Mouse (Mus musculus): ENCODE results near the gene Dnah5. TPM values are rescaled to one million over a fixed set of nuclear protein-coding genes. Genes with fewer than 3 reads are reported as not detected.
"Not testable (repeated sequence)": the region's sequence is repeated elsewhere in the genome, so short reads cannot be mapped to it uniquely, and the experiment has no call there.

The Dnah5 gene
- total RNA-seq, 1 experiment, result 0.09 TPM

DNA sequence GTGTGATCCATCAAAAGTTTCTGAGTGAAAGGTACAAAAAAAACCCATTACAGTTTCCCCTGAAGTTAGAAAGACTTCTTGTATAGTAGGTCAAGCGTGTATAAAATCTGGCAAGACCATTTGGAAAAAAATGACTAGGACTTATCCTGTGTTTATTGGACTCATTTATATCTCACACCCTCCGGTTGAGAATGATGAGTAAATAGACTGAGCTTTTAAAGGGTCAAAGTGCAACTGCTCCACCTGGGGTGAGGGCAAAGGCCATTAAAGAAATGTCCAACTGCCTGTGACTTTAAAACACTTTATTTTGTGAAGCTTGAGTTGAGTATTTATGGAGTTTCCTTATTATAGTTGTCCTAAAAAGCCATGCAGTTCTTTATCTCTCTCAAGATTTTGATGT lies 168.0 kb downstream of the Dnah5 start:
- H3K27ac ChIP-seq (ENCODE audit: insufficient read depth, low read depth, low read length, poor library complexity, severe bottlenecking), result no peak overlapping the region
- no peak for DNase-seq (ENCODE audit: low read depth, low spot score)
- in situ Hi-C loops (cut with MboI; ENCODE audit: low sequenced_read_pairs in 2 of 2, unreplicated experiment in 2 of 2), result no loop called here
- H3K36me3 ChIP-seq (ENCODE audit: control insufficient read depth, insufficient read depth, low read length, poor library complexity, severe bottlenecking), result no peaks in the 10 kb centered on the region
- TF ChIP-seq ZC3H11A (IDR thresholded peaks at IDR 0.05; ENCODE audit: borderline replicate concordance, low read depth, low read length), result no peak
- no peak for TF ChIP-seq HCFC1 (IDR thresholded peaks at IDR 0.05; ENCODE audit: borderline replicate concordance, insufficient read depth, low read length)
- no peak for TF ChIP-seq CHD2 (IDR thresholded peaks at IDR 0.05; ENCODE audit: low read depth, low read length)
- TF ChIP-seq ZNF384 (IDR thresholded peaks at IDR 0.05; ENCODE audit: low read depth, low read length), result no peak
- no peak for TF ChIP-seq MAFK (IDR thresholded peaks at IDR 0.05; ENCODE audit: insufficient read depth, low read depth, low read length)
- H3K4me1 ChIP-seq (ENCODE audit: control insufficient read depth in 2 of 2, insufficient read depth in 2 of 2, low read length in 2 of 2, poor library complexity in 1 of 2), result no peaks in the 10 kb centered on the region
- H3K4me3 ChIP-seq (ENCODE audit: insufficient read depth in 1 of 2, low read depth in 1 of 2, low read length in 2 of 2, poor library complexity in 1 of 2, severe bottlenecking in 1 of 2), result no peak overlapping the region
- H3K9me3 ChIP-seq (ENCODE audit: control insufficient read depth, insufficient read depth, low read depth, low read length), result no peaks in the 10 kb centered on the region
- no peak overlapping the region for H3K9ac ChIP-seq (ENCODE audit: insufficient read depth, low read depth, low read length, poor library complexity, severe bottlenecking)

DNA sequence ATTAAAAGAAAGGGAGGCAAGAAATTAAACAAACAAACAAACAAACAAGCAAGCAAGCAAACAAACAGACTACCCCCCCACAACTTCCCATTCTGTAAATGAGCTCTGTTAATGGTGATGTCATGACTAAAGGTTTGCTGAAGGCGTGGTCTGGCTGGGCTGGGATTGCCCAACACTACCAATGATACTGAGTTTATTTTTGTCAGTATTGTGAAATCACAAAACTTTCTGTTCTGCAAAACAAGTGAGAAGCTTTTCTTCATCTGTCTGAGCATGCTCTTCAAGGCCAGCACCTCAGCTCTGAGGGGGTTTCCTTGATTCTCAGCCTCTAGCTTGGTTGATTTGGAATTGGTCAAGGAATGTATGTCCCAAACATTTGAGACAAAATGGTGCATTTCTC lies 170.8 kb downstream of the Dnah5 start:
- Histone ChIP-seq H3K36me3 (ENCODE audit: control insufficient read depth, insufficient read depth, low read length, poor library complexity, severe bottlenecking) (no peaks in the 10 kb centered on the region), H3K9me3 (ENCODE audit: control insufficient read depth, insufficient read depth, low read depth, low read length) (no peaks in the 10 kb centered on the region), H3K9ac (ENCODE audit: insufficient read depth, low read depth, low read length, poor library complexity, severe bottlenecking) (no peak overlapping the region), H3K4me1 (ENCODE audit: control insufficient read depth in 2 of 2, insufficient read depth in 2 of 2, low read length in 2 of 2, poor library complexity in 1 of 2) (no peaks in the 10 kb centered on the region), H3K4me3 (ENCODE audit: insufficient read depth in 1 of 2, low read depth in 1 of 2, low read length in 2 of 2, poor library complexity in 1 of 2, severe bottlenecking in 1 of 2) (no peak overlapping the region), H3K27ac (ENCODE audit: insufficient read depth, low read depth, low read length, poor library complexity, severe bottlenecking) (no peak overlapping the region)
- in situ Hi-C loops (cut with MboI; ENCODE audit: low sequenced_read_pairs in 2 of 2, unreplicated experiment in 2 of 2), result no loop called here
- DNase-seq (ENCODE audit: low read depth, low spot score), result no peak
- no peak for TF ChIP-seq CHD2 (IDR thresholded peaks at IDR 0.05; ENCODE audit: low read depth, low read length)
- TF ChIP-seq ZC3H11A (IDR thresholded peaks at IDR 0.05; ENCODE audit: borderline replicate concordance, low read depth, low read length), result no peak
- TF ChIP-seq MAFK (IDR thresholded peaks at IDR 0.05; ENCODE audit: insufficient read depth, low read depth, low read length), result no peak
- TF ChIP-seq ZNF384 (IDR thresholded peaks at IDR 0.05; ENCODE audit: low read depth, low read length), result no peak
- TF ChIP-seq HCFC1 (IDR thresholded peaks at IDR 0.05; ENCODE audit: borderline replicate concordance, insufficient read depth, low read length), result no peak

DNA sequence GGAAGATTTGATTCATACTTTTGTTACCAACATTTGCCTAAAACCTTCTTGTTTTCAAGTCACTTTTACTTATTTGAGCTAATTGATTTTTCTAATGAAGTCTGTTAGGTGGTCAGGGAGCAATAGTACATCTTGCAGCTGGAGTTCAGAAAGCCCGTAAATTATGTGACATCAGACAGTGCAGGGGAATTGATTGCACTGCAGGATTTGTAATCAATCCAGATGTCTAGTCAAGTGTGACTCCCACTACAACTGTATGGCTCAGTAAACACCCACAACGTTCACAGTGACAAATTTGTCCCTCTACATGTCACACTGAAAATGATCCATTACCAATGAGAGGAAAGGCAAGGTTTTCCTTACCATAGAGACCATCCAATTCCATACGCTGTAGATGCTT lies 177.4 kb downstream of the Dnah5 start:
- Histone ChIP-seq H3K36me3 (ENCODE audit: control insufficient read depth, insufficient read depth, low read length, poor library complexity, severe bottlenecking) (no peaks in the 10 kb centered on the region), H3K9ac (ENCODE audit: insufficient read depth, low read depth, low read length, poor library complexity, severe bottlenecking) (no peak overlapping the region), H3K4me1 (ENCODE audit: control insufficient read depth in 2 of 2, insufficient read depth in 2 of 2, low read length in 2 of 2, poor library complexity in 1 of 2) (no peaks in the 10 kb centered on the region), H3K9me3 (ENCODE audit: control insufficient read depth, insufficient read depth, low read depth, low read length) (no peaks in the 10 kb centered on the region), H3K27ac (ENCODE audit: insufficient read depth, low read depth, low read length, poor library complexity, severe bottlenecking) (no peak overlapping the region), H3K4me3 (ENCODE audit: insufficient read depth in 1 of 2, low read depth in 1 of 2, low read length in 2 of 2, poor library complexity in 1 of 2, severe bottlenecking in 1 of 2) (no peak overlapping the region)
- TF ChIP-seq CHD2 (IDR thresholded peaks at IDR 0.05; ENCODE audit: low read depth, low read length) (no peak), ZNF384 (IDR thresholded peaks at IDR 0.05; ENCODE audit: low read depth, low read length) (no peak), HCFC1 (IDR thresholded peaks at IDR 0.05; ENCODE audit: borderline replicate concordance, insufficient read depth, low read length) (no peak), ZC3H11A (IDR thresholded peaks at IDR 0.05; ENCODE audit: borderline replicate concordance, low read depth, low read length) (no peak), MAFK (IDR thresholded peaks at IDR 0.05; ENCODE audit: insufficient read depth, low read depth, low read length) (no peak)
- no peak for DNase-seq (ENCODE audit: low read depth, low spot score)
- in situ Hi-C loops (cut with MboI; ENCODE audit: low sequenced_read_pairs in 2 of 2, unreplicated experiment in 2 of 2), result no loop called here

DNA sequence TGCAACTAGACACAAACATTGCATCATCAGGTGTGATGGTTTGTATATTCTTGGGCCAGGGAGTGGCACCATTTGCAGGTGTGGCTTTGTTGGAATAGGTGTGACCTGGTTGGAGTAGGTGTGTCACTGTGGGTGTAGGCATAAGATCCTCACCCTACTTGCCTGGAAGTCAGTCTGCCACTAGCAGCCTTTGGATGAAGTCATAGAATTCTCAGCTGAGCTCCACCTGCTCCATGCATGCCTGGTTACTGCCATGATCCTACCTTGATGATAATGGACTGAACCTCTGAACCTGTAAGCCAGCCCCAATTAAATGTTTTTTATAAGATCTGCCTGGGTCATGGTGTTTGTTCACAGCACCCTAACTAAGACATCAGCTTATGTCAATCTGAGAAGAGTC lies 190.2 kb downstream of the Dnah5 start:
- DNase-seq (ENCODE audit: low read depth, low spot score); H3K36me3 ChIP-seq (ENCODE audit: control insufficient read depth, insufficient read depth, low read length, poor library complexity, severe bottlenecking); H3K9ac ChIP-seq (ENCODE audit: insufficient read depth, low read depth, low read length, poor library complexity, severe bottlenecking); H3K9me3 ChIP-seq (ENCODE audit: control insufficient read depth, insufficient read depth, low read depth, low read length); H3K27ac ChIP-seq (ENCODE audit: insufficient read depth, low read depth, low read length, poor library complexity, severe bottlenecking); in situ Hi-C loops (cut with MboI; ENCODE audit: low sequenced_read_pairs in 2 of 2, unreplicated experiment in 2 of 2); H3K4me3 ChIP-seq (ENCODE audit: insufficient read depth in 1 of 2, low read depth in 1 of 2, low read length in 2 of 2, poor library complexity in 1 of 2, severe bottlenecking in 1 of 2); H3K4me1 ChIP-seq (ENCODE audit: control insufficient read depth in 2 of 2, insufficient read depth in 2 of 2, low read length in 2 of 2, poor library complexity in 1 of 2): not testable (repeated sequence)

DNA sequence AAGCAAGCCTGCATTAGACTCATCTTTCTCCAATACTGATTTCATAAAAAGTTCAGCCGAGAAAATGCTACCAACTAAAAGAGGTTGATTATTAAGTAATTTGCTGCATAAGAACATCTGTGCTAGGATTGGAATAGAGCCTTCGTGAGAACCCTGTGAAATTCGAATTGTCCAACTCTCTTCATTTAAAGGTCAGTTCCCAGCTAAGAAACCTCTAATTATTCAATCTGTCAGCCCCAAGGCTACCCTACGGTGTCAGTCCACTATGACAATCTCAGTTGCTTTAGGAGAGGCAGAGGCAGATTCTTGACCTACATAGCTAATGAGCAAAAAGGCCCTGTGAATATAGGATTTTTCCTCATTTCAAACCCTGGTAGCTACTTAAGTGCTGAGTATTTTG lies 191.9 kb downstream of the Dnah5 start:
- Histone ChIP-seq H3K9ac (ENCODE audit: insufficient read depth, low read depth, low read length, poor library complexity, severe bottlenecking) (no peak overlapping the region), H3K36me3 (ENCODE audit: control insufficient read depth, insufficient read depth, low read length, poor library complexity, severe bottlenecking) (no peaks in the 10 kb centered on the region), H3K4me1 (ENCODE audit: control insufficient read depth in 2 of 2, insufficient read depth in 2 of 2, low read length in 2 of 2, poor library complexity in 1 of 2) (no peaks in the 10 kb centered on the region), H3K27ac (ENCODE audit: insufficient read depth, low read depth, low read length, poor library complexity, severe bottlenecking) (no peak overlapping the region), H3K9me3 (ENCODE audit: control insufficient read depth, insufficient read depth, low read depth, low read length) (no peaks in the 10 kb centered on the region), H3K4me3 (ENCODE audit: insufficient read depth in 1 of 2, low read depth in 1 of 2, low read length in 2 of 2, poor library complexity in 1 of 2, severe bottlenecking in 1 of 2) (no peak overlapping the region)
- in situ Hi-C loops (cut with MboI; ENCODE audit: low sequenced_read_pairs in 2 of 2, unreplicated experiment in 2 of 2), result no loop called here
- DNase-seq (ENCODE audit: low read depth, low spot score), result no peak
- no peak for TF ChIP-seq ZNF384 (IDR thresholded peaks at IDR 0.05; ENCODE audit: low read depth, low read length)
- no peak for TF ChIP-seq ZC3H11A (IDR thresholded peaks at IDR 0.05; ENCODE audit: borderline replicate concordance, low read depth, low read length)
- no peak for TF ChIP-seq HCFC1 (IDR thresholded peaks at IDR 0.05; ENCODE audit: borderline replicate concordance, insufficient read depth, low read length)
- TF ChIP-seq MAFK (IDR thresholded peaks at IDR 0.05; ENCODE audit: insufficient read depth, low read depth, low read length), result no peak
